Mouse (Mus musculus) erythroblast, embryonic 14.5 days (primary cell): ENCODE results near the gene Ppp1r14b.

Experiments used
- GATA1 ChIP-seq: IDR thresholded peaks from 2 replicates; pipeline ENCODE4 v1.6.1; 2012; ENCODE audit warnings: low read length, inconsistent platforms, mixed read lengths
- TAL1 ChIP-seq: IDR thresholded peaks from 3 replicates; pipeline ENCODE4 v1.6.1; 2012; ENCODE audit warnings: low read length, inconsistent platforms, mixed read lengths

- TF ChIP-seq TAL1: no peak
- no peak for TF ChIP-seq GATA1
These were observed 37.7 kb downstream of the Ppp1r14b start for GRCm38 (mm10) chr19:7012426-7012825.
